Mouse (Mus musculus) liver, embryonic 12.5 days (tissue): ENCODE data around the gene Zfp637. TPM values are rescaled to one million over a fixed set of nuclear protein-coding genes. Genes with fewer than 3 reads are reported as not detected.
"Not testable (repeated sequence)": the region's sequence is repeated elsewhere in the genome, so short reads cannot be mapped to it uniquely, and the experiment has no call there.

Experiments
- ATAC-seq: fragments of 200-750 bp; cut with Nextera tagmentation; 2 replicates; pipeline ENCODE4 v1.8.0; 2017; ENCODE audit warnings: moderate number of reproducible peaks, mild to moderate bottlenecking, moderate library complexity
- H3K27ac ChIP-seq: fragments of 300-500 bp; sonication (generic); 2 replicates; pipeline ENCODE4 v1.5.1; 2016; ENCODE audit warnings: mild to moderate bottlenecking
- H3K27me3 ChIP-seq: fragments of 300-500 bp; sonication (generic); replicated peaks from 2 replicates; pipeline ENCODE4 v1.6.1; 2016; ENCODE audit warnings: mild to moderate bottlenecking, moderate library complexity
- H3K36me3 ChIP-seq: fragments of 300-500 bp; sonication (generic); 2 replicates; pipeline ENCODE4 v1.6.1; 2016; ENCODE audit warnings: mild to moderate bottlenecking, moderate library complexity
- H3K4me1 ChIP-seq: fragments of 300-500 bp; sonication (generic); 2 replicates; pipeline ENCODE4 v1.6.1; 2016
- H3K4me2 ChIP-seq: fragments of 300-500 bp; sonication (generic); 2 replicates; pipeline ENCODE4 v1.6.1; 2016; ENCODE audit warnings: mild to moderate bottlenecking, moderate library complexity
- H3K4me3 ChIP-seq: fragments of 300-500 bp; sonication (generic); 2 replicates; pipeline ENCODE4 v1.5.1; 2016; ENCODE audit warnings: mild to moderate bottlenecking, moderate library complexity
- H3K9ac ChIP-seq: fragments of 300-500 bp; sonication (generic); 2 replicates; pipeline ENCODE4 v1.6.1; 2016; ENCODE audit warnings: mild to moderate bottlenecking, moderate library complexity
- H3K9me3 ChIP-seq: fragments of 300-500 bp; sonication (generic); replicated peaks from 2 replicates; pipeline ENCODE4 v1.6.1; 2016; ENCODE audit warnings: mild to moderate bottlenecking, moderate library complexity
- WGBS: fragments of 180-500 bp; shearing (Covaris S2); methylation state at CpG from one replicate; pipeline ENCODE4 v1.1.7; 2016; ENCODE audit not compliant: insufficient replicate concordance; 5-methylcytosine and 5-hydroxymethylcytosine counted together
- polyA plus RNA-seq: library from polyadenylated mRNA; unstranded; fragments of >200 nt; fragmentation: Nextera tagmentation; extraction: Ambion mirVana; gene quantifications from 2 replicates; pipeline ENCODE4 v1.2.1, GENCODE M21; 2016

Gene Zfp637
- polyA plus RNA-seq, 1 experiment from 2014 or later: 48.6 TPM

GRCm38 (mm10) chr6:117868187-117868586 lies 27.2 kb downstream of the Zfp637 start:
- no peaks in the 10 kb centered on the region for H3K27me3 ChIP-seq
- H3K9ac ChIP-seq: no peak overlapping the region
- H3K9me3 ChIP-seq: no peaks in the 10 kb centered on the region
- no peak overlapping the region for H3K4me2 ChIP-seq
- no peak for ATAC-seq
- WGBS: 81% methylated on average over 8 of the region's 8 CpGs
- H3K4me3 ChIP-seq: no peak overlapping the region
- H3K27ac ChIP-seq: no peak overlapping the region
- H3K4me1 ChIP-seq: peaks cover 10% of the 10 kb centered on the region
- H3K36me3 ChIP-seq: no peaks in the 10 kb centered on the region; the same call in 1 of the 2 replicates

GRCm38 (mm10) chr6:117871034-117871433 lies 30.1 kb downstream of the Zfp637 start:
- 64% methylated on average over 14 of the region's 14 CpGs for WGBS
- H3K4me3 ChIP-seq: peak overlapping the region; percentile 4; the same call in 1 of the 2 replicates
- ATAC-seq: 0 out of 2 replicates have a peak, but pooled peaks have one; percentile 22

GRCm38 (mm10) chr6:117873450-117873849 lies 32.5 kb downstream of the Zfp637 start:
- H3K9ac ChIP-seq, H3K27ac ChIP-seq, H3K4me1 ChIP-seq, H3K4me2 ChIP-seq, H3K27me3 ChIP-seq, H3K36me3 ChIP-seq, H3K4me3 ChIP-seq, ATAC-seq, H3K9me3 ChIP-seq: not testable (repeated sequence)
- WGBS: 73% methylated on average over 7 of the region's 7 CpGs

More at GRCm38 (mm10) chr6:117871034-117871433, 30.1 kb downstream of the Zfp637 start:
- Histone ChIP-seq H3K4me1 (peaks cover 5% of the 10 kb centered on the region; the same call in 1 of the 2 replicates), H3K27me3 (no peaks in the 10 kb centered on the region), H3K36me3 (no peaks in the 10 kb centered on the region; the same call in 1 of the 2 replicates), H3K4me2 (peak overlapping the region; percentile 37), H3K27ac (no peak overlapping the region), H3K9me3 (no peaks in the 10 kb centered on the region), H3K9ac (no peak overlapping the region)

DNA sequence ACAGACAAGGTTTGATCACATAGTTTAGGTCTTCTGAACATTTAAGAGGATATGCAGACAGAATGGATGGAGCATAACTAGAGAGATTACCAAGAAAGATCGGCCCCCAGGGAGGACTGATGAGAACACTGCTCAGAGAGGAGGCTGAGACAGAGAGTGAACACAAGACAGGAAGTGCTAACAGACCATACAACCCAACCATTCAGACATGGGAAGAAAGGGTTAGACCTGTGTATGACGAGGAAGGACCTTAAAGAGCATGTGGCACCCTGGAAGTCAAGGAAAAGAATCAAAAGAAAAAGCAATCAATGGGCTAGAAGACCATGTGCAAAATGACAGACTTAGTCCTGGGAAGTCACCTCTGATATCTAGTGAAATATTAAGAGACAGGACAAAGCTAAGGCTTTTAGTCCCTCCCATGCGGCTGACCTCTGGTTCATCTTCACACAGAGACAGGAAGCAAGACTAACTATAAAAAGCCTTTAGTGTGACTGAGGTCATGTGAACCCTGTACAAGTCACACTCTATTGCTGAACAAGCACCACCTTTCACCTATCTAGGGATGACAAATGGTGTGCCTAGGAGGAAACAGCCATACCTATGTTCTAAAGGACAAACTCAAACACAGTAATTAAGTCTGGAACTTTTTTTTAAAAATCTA lies 33.8 kb downstream of the Zfp637 start:
- no peak overlapping the region; the same call in 1 of the 2 replicates for H3K9ac ChIP-seq
- no peaks in the 10 kb centered on the region for H3K27me3 ChIP-seq
- H3K27ac ChIP-seq: no peak overlapping the region
- no peaks in the 10 kb centered on the region; the same call in 1 of the 2 replicates for H3K36me3 ChIP-seq
- 42% methylated on average over 3 of the region's 3 CpGs for WGBS
- H3K4me2 ChIP-seq: no peak overlapping the region
- ATAC-seq: no peak
- H3K4me1 ChIP-seq: peaks cover 12% of the 10 kb centered on the region
- no peak overlapping the region for H3K4me3 ChIP-seq
- H3K9me3 ChIP-seq: no peaks in the 10 kb centered on the region

- ATAC-seq: peak; percentile 84
- peak overlapping the region; percentile 100 for H3K27ac ChIP-seq
- H3K4me2 ChIP-seq: peak overlapping the region; percentile 86
- H3K4me3 ChIP-seq: peak overlapping the region; percentile 65
- H3K4me1 ChIP-seq: peaks cover 46% of the 10 kb centered on the region
- no peaks in the 10 kb centered on the region for H3K36me3 ChIP-seq
- H3K27me3 ChIP-seq: no peaks in the 10 kb centered on the region
- peak overlapping the region; percentile 87 for H3K9ac ChIP-seq
- H3K9me3 ChIP-seq: no peaks in the 10 kb centered on the region
- WGBS: 6% methylated on average over 26 of the region's 26 CpGs
Observed at GRCm38 (mm10) chr6:117878700-117879407, 37.9 kb downstream of the Zfp637 start.

DNA sequence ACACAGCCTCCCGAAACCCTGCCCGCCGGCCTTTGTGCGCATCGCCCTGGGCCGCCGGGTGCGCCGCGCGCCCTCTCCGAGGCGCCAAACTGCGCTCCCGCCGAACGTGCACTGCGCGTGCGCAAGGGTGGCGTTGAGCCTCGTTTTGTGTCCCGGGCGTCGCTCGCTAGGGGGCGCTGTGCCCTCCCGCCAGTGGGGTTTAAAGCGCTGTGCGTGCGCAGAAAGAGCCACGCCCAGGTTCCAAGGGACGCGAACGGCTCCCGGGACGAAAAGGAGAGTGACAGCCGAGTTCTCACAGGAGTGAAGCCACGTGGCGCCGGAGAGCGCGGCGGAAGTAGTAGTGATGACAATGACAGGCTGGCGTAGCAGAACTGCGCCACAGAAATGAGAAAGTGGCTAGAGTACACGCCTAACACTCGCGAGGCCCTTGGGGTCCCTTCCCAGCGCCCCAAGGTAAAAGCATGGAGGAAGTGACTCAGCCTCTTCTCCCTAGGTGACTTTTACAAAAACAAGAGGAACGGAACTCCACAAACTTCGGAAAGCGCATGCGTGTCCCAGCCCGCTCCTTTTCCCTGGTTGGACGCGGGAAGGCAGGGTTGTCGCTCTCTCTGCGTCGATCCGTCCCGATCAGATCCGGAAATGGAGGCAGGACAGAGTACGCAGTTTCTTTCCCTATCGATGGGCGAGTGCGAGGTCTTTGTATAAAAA lies 38.6 kb downstream of the Zfp637 start:
- Histone ChIP-seq H3K27ac (peak overlapping the region; percentile 100), H3K9me3 (no peaks in the 10 kb centered on the region), H3K4me1 (peaks cover 52% of the 10 kb centered on the region), H3K27me3 (no peaks in the 10 kb centered on the region), H3K4me3 (peak overlapping the region; percentile 65), H3K36me3 (no peaks in the 10 kb centered on the region), H3K4me2 (peak overlapping the region; percentile 86), H3K9ac (peak overlapping the region; percentile 87)
- WGBS: under 1% methylated on average over 67 of the region's 67 CpGs
- peak; percentile 91 for ATAC-seq

DNA sequence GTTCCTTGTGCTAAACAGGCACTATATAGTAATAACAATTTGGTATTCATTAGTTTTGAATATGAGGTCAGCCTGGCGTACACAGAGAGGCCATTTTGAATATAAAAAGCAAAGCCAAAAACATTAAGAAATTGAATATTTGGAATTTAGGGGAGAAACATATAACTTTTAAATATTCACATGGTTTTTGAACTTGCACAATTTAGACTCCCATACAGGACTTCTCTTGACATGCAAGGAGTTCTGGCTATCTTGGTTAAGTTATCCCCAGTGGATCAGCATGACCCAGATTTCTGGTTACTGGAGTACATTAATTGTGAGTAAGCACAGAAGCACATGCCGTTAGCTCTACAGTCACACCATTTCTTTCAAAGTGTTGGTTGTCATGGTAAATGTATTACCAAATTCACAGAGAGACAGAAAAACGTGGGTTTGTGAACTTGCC lies 39.4 kb downstream of the Zfp637 start:
- WGBS: 42% methylated on average over 3 of the region's 3 CpGs
- no peak for ATAC-seq
- peak overlapping the region; percentile 86 for H3K4me2 ChIP-seq
- no peaks in the 10 kb centered on the region for H3K27me3 ChIP-seq
- peak overlapping the region; percentile 100 for H3K27ac ChIP-seq
- H3K4me1 ChIP-seq: peaks cover 54% of the 10 kb centered on the region
- H3K36me3 ChIP-seq: no peaks in the 10 kb centered on the region
- H3K9me3 ChIP-seq: no peaks in the 10 kb centered on the region
- H3K9ac ChIP-seq: peak overlapping the region; percentile 87
- peak overlapping the region; percentile 65 for H3K4me3 ChIP-seq

DNA sequence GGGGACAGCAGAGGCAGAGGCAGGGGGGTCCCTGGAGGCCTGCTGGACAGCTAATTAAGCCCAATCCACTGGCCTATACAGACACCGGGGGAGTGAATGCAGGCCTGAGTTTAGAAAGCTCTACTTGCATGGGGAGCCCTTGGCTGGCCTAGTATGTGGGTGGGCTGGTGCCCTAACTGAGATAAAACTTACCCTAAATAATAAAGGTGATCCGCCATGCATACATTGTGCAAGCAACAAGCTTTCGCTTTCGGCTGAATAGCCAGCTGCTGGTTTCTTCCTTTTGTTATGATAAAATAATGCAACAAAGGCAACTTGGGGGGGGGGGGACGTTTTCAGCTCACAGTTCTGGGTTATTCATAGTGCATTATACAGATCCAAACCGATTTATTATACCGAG lies 40.2 kb downstream of the Zfp637 start:
- Histone ChIP-seq H3K4me2 (peak overlapping the region; percentile 86), H3K9me3 (no peaks in the 10 kb centered on the region), H3K9ac (peak overlapping the region; percentile 87), H3K27me3 (no peaks in the 10 kb centered on the region), H3K27ac (peak overlapping the region; percentile 100), H3K4me3 (peak overlapping the region; percentile 65; the same call in 1 of the 2 replicates), H3K4me1 (peaks cover 60% of the 10 kb centered on the region), H3K36me3 (no peaks in the 10 kb centered on the region)
- 76% methylated on average over 7 of the region's 7 CpGs for WGBS
- ATAC-seq: no peak

DNA sequence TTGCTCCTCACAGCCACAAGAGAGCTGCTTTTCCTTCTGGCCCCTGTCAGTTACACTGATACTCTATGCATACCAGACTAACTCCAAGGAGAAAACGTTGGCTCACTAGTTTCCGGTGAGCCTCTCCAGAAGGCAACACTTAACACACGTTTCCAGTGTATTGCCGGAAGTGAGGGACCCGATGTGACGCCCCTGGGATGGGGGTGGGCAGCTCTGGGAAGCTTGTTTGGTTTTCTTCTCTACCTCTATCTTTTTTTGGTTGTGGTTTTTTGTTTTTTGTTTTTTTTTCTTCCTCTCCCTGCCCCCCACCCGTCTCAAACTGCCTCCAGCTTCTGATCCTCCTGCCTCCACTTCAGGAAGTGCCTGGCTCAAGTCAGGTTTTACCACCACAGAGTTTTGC lies 41.0 kb downstream of the Zfp637 start:
- WGBS: 24% methylated on average over 7 of the region's 7 CpGs

DNA sequence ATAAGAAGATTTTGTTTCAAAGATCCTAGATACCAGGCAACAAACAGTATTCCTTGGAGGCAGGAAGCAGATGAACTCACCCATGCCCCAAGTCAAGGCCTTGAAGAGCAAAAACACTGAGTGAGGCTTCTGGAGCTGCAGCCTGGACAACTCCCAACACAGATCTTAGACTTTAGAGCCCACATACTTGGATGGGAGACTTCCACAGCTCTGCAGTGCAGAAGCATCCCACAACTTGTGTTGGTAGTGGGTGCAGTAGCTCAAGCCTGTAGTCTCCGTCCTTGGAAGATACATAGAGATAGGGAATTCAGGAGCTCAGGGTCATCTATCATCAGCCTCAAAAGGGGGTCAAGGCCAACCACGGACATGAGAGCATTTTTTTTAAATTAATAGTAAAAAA lies 45.0 kb downstream of the Zfp637 start:
- Histone ChIP-seq H3K27ac (peak overlapping the region; percentile 60), H3K4me1 (peaks cover 93% of the 10 kb centered on the region), H3K27me3 (no peaks in the 10 kb centered on the region), H3K4me3 (no peak overlapping the region), H3K9me3 (no peaks in the 10 kb centered on the region), H3K36me3 (no peaks in the 10 kb centered on the region), H3K9ac (no peak overlapping the region), H3K4me2 (no peak overlapping the region)
- 80% methylated on average over 2 of the region's 2 CpGs for WGBS
- ATAC-seq: no peak

More for the DNA sequence above, 41.0 kb downstream of the Zfp637 start:
- peak overlapping the region; percentile 100 for H3K27ac ChIP-seq
- no peaks in the 10 kb centered on the region for H3K9me3 ChIP-seq
- H3K36me3 ChIP-seq: no peaks in the 10 kb centered on the region
- no peaks in the 10 kb centered on the region for H3K27me3 ChIP-seq
- ATAC-seq: no peak
- no peak overlapping the region for H3K4me3 ChIP-seq
- peaks cover 67% of the 10 kb centered on the region for H3K4me1 ChIP-seq
- H3K4me2 ChIP-seq: peak overlapping the region; percentile 32
- H3K9ac ChIP-seq: peak overlapping the region; percentile 39; the same call in 1 of the 2 replicates

- Histone ChIP-seq H3K4me2 (peak overlapping the region; percentile 71), H3K27ac (peak overlapping the region; percentile 97), H3K9ac (peak overlapping the region; percentile 70), H3K4me3 (peak overlapping the region; percentile 43), H3K9me3 (no peaks in the 10 kb centered on the region), H3K36me3 (no peaks in the 10 kb centered on the region), H3K27me3 (no peaks in the 10 kb centered on the region), H3K4me1 (peaks cover 78% of the 10 kb centered on the region)
- peak; percentile 42; the same call in 1 of the 2 replicates for ATAC-seq
- 25% methylated on average over 1 of the region's 1 CpGs for WGBS
Observed at GRCm38 (mm10) chr6:117888032-117888431, 47.1 kb downstream of the Zfp637 start.
